Mouse (Mus musculus) gonadal fat pad, adult 2 months (tissue): ENCODE data around the gene Kcnj2. TPM values are rescaled to one million over a fixed set of nuclear protein-coding genes. Genes with fewer than 3 reads are reported as not detected.

Experiments used
- DNase-seq: peaks from one replicate; pipeline ENCODE4 v3.0.0-alpha.2; 2012; ENCODE audit warnings: low read depth
- polyA plus RNA-seq: library from polyadenylated mRNA; depleted of rRNA; stranded (reverse); fragments of >200 nt; gene quantifications from 2 replicates; pipeline ENCODE4 v1.2.3, GENCODE M21; 2012; rRNA removed

Kcnj2 gene
- polyA plus RNA-seq: 2.0 and 2.2 TPM in 2 replicates

DNA sequence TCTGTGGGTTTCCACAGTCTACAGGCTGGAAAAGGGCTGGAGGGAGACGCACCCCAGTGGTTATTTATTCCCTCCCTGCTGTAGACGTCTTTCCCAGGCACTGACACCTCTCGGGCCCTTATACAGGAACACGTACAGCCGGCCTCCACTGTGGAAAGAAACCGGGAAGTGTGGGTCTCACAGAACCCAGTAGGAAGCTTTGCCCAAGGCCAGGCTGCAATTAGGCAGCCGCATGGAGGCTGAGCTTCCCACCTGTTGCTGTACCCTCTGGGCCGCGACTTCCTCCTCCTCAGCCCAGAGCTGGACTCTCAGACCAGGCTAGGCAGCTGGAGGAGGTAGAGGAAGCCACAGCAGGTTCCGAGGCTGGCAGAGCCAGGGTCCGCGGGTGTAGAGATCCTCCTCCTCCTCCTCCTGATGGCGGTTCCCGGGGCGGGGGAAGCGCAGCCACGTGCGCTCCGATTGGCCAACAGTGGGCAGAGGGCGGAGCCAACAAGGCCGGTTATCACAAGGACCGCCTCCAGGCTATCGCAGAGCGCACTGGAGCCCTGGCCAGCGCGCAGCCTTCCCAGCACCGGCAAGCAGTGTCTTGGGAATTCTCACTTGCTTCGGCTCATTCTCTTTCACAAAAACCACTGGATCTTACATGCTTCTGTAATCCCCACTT is at the start of gene Kcnj2:
Gene Kcnj2, plus strand, starts transcription at position 530 of the 664 bp plus-strand sequence.
- DNase-seq: no peak

DNA sequence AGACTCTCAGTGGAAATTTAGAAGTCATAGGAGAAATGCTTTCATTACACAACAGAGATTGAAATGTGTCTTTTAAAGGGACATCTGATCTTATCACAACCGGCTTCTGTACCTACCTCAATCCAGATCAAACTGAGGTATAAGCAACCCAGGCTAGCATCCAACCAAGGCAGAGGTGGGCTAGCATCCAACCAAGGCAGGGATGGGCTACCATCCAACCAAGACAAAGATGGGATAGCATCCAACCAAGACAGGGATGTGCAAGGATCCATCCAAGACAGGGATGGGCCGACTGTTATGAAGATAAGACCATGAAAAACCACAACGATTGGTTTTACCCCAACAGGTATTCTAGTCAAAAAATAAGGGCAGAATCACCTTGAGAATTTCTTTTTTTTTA is 49.8 kb upstream of the Kcnj2 start:
- no peak for DNase-seq

DNA sequence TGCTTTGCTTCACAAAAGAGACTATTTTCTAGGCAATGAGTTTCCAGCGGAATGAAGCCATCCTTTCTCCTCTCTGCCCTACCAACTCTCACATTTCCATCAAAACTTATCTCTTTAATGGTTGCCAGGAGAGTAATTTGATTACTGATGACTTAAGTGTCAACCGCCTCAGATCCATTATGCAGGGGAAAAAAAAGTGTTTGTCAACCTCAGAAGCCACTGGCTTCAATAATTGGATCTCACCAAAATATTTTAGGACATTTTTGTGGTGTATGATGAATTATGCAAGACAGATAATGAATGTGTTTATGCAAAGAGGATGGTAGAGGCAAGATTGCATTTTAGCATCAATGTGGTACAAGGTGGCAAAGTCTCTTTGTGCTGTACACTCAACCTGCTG is 45.8 kb upstream of the Kcnj2 start:
- DNase-seq: no peak

- no peak for DNase-seq
These were observed 43.2 kb upstream of the Kcnj2 start for GRCm38 (mm10) chr11:111022681-111023281.

GRCm38 (mm10) chr11:111042175-111042574 is 23.8 kb upstream of the Kcnj2 start:
- DNase-seq: no peak

- DNase-seq: no peak
These were observed 22.7 kb upstream of the Kcnj2 start for GRCm38 (mm10) chr11:111043298-111043697.

- DNase-seq: no peak
These were observed 11.7 kb upstream of the Kcnj2 start for GRCm38 (mm10) chr11:111054252-111054651.

- no peak for DNase-seq
These were observed 10.8 kb upstream of the Kcnj2 start for GRCm38 (mm10) chr11:111054854-111055822.

- DNase-seq: no peak
These were observed 9.9 kb upstream of the Kcnj2 start for GRCm38 (mm10) chr11:111056030-111056429.

GRCm38 (mm10) chr11:111057435-111057834 is 8.5 kb upstream of the Kcnj2 start:
- DNase-seq: no peak

DNA sequence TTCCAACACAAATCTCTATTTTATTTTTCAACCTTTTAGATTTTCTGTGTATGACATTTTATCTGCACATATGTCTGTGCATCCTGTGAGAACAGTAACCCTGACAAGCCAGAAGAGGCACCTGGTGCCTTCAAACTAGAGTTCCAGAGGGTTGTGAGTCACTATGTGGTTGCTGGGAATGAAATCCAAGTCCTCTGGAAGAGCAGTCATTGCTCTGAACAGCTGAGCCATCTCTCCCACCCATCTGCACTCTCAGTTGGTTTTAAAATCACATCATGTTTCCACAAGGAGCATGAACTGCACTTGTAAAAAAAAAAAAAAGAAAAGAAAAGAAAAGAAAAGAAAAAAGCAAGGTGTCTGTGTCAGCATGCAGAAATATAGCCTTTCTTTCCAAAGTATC is 6.5 kb upstream of the Kcnj2 start:
- no peak for DNase-seq

DNA sequence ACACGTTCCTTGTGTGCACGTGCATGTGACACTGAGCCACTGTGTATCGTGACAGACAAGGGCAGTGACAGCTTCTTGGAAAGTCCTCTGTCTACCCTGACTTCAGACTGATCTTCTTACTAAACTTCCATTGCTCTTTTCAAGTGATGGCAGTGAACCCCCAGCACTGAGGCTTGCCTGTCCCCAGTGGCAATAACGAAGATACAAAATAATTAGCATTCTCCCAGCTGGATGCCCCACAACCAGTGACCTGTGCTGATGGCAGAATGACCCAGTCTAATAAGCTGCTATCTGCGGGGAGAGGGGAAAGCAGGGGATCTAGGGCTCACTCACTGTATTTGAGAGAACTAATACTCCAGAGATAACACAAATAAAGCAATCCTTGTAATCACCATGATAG is 5.7 kb upstream of the Kcnj2 start:
- DNase-seq: no peak

- DNase-seq: no peak
These were observed 1.0 kb upstream of the Kcnj2 start for GRCm38 (mm10) chr11:111064751-111065527.

- no peak for DNase-seq
These were observed 331 bp downstream of the Kcnj2 start for GRCm38 (mm10) chr11:111066299-111066691.

DNA sequence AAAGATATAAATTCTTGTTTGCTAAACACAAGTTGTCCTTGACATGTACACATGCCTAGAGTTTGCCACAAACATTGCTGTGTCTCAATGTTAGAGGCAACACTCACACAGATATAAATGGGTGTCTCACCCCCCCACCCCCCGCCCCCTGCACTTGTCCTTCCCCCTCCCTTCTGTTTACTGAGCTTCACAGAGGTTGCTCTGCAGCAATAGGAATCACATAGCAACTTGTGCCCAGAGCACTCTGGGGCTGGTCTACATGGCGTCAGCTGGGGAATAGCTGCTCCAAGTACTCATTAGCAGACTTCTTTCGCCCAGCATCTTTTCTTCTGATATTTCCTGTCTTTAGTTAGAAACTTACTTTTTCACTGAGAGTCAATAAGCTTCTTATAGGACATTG is 1.8 kb downstream of the Kcnj2 start:
- DNase-seq: no peak

DNA sequence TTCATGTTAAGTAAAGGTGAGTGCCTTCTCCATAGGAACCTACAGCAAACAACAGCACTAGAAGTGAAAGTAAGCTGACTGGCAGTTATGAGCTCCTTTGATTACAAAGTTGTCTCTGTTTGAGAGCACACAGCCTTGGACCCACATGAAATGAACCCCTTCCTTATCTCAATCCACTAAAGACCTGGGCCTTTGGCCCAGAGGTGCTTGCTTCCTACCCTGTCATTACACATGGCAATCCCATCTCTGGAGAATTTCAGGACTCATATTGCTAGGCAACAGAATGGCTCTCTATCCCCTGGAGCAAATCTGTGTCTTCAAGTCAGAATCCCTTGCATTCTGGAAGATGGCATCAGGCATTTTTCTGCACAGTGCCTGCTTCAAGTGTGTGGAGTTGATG is 4.5 kb downstream of the Kcnj2 start:
- no peak for DNase-seq

- no peak for DNase-seq
These were observed 8.2 kb downstream of the Kcnj2 start for GRCm38 (mm10) chr11:111074131-111074530.

DNA sequence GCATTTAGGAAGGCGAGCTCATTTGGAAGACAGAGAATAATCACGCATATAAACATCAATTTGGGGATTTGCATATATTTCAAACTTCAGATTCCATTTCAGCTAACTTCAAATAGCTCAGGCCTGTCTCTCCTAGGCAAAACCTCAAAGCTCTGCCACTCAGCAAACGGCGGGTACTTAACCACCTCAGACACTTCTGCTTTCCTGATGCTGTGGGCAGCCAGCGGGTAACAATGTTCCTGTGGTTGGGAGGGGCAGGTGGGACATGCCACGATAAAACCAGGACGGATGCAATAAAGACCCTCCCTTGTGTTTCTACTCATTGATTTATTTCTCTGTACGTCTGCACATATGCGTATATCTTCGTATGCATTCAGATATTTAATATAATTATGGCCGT is 12.1 kb downstream of the Kcnj2 start:
- no peak for DNase-seq

DNA sequence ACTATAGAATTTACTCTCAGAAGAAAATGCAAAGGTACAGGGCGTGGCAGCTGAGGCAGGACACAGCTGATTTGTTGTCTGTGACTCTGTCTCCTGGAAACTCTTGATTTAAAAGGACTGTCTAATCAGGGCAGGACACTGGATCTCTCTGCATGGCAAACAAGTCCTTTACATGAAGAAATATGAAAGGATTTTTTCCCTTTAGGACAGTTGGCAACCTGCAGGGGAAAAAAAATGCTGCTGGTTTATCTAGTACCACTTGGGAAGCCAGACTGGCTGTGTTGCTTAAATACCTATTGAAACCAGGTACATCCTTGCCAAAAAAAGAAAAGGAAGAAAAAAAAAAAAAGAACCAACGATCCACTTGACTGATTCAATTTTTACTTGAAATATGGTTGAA is 17.0 kb downstream of the Kcnj2 start:
- DNase-seq: peak; percentile 75

DNA sequence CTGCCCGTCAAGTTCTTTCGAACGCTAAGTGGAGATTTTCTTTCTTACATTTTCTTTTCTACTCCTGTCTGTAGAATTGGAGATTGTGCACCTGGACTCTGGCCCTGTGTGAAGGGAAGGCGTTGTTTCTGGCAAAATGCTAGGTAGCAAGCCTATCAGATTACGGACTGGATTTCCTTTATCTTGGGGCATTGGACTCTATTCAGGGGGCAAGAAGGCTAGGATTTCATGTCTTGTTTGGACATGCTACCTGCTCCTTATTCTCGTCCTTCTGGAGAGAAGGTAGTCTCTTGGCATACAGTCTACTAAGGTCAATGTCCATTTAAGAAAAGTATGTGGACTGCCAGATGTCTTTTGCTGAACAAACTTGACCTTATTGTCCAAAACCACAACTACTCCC is 21.0 kb downstream of the Kcnj2 start:
- peak; percentile 90 for DNase-seq

DNA sequence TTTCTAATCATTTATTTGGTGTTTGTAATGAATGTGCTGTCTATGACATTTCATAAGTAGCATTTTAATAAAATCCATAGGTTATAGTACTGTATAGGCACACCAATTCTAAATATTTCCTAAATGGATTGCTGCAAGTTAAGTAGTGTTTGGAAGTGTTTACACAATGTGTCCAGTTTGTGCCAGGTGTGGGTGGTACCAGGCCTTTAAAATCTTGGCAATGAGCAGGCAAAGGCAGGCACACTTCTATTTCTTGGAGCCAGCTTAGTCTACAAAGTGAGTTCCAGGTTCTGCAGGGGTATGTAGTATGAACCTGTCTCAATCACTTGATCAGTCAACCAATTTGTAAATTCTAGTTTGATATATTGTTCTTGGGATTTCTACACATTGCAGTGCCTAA is 22.3 kb downstream of the Kcnj2 start:
- DNase-seq: peak; percentile 93

DNA sequence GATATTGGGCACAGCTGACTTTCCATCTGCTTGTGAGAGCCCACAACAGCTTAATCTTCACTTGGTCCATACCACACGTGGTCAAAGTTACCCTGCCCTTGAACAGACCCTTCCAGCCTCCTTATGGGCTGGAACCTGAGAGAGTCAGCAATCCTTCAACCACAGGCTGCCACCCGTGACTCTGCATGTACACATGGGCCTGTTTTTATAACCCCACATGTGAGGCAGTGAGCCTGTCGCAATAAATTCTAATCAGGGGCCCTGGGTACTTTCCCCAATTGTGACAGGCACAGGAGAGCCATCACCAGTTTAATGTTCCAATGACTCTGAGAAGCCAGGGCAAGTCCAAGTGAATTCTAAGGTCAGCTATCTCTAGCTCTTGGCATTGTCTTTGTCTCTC is 22.8 kb downstream of the Kcnj2 start:
- peak; percentile 78 for DNase-seq
